Mouse (Mus musculus) cerebellum, postnatal 10 days (tissue): ENCODE results near the gene Sfmbt2.
A peak's percentile ranks its signal among the peaks of the same experiment; 100 is the strongest.

Experiments
- DNase-seq, 2 experiments: peaks; one replicate each; pipeline ENCODE4 v3.0.0; 2021; ENCODE audit warnings: mixed read lengths in 2 of 2

Gene Sfmbt2

GRCm38 (mm10) chr2:10372776-10373507 lies 2.6 kb downstream of the Sfmbt2 start:
- DNase-seq, result peak; percentile 60 to 67

GRCm38 (mm10) chr2:10373508-10374206 lies 3.3 kb downstream of the Sfmbt2 start:
- peak; percentile 52 to 62 for DNase-seq

- DNase-seq, result peak; percentile 86 to 88
These were observed 4.1 kb downstream of the Sfmbt2 start for GRCm38 (mm10) chr2:10374207-10375023.

GRCm38 (mm10) chr2:10375024-10375372 lies 4.7 kb downstream of the Sfmbt2 start:
- DNase-seq, result peak; percentile 56 to 61

- no peak for DNase-seq
These were observed 19.7 kb downstream of the Sfmbt2 start for GRCm38 (mm10) chr2:10389988-10390387.

- DNase-seq, result no peak
These were observed 20.5 kb downstream of the Sfmbt2 start for GRCm38 (mm10) chr2:10390791-10391190.

GRCm38 (mm10) chr2:10395143-10395542 lies 24.8 kb downstream of the Sfmbt2 start:
- no peak for DNase-seq

GRCm38 (mm10) chr2:10397790-10398189 lies 27.5 kb downstream of the Sfmbt2 start:
- no peak for DNase-seq

- DNase-seq, result no peak
These were observed 35.8 kb downstream of the Sfmbt2 start for GRCm38 (mm10) chr2:10406151-10406550.

GRCm38 (mm10) chr2:10409422-10409821 lies 39.1 kb downstream of the Sfmbt2 start:
- DNase-seq, result no peak

- no peak for DNase-seq
These were observed 39.8 kb downstream of the Sfmbt2 start for GRCm38 (mm10) chr2:10410069-10410468.

- no peak for DNase-seq
These were observed 50.7 kb downstream of the Sfmbt2 start for GRCm38 (mm10) chr2:10420944-10421420.

GRCm38 (mm10) chr2:10437290-10437689 lies 67.0 kb downstream of the Sfmbt2 start:
- no peak for DNase-seq

- DNase-seq, result no peak
These were observed 71.5 kb downstream of the Sfmbt2 start for GRCm38 (mm10) chr2:10441811-10442210.

GRCm38 (mm10) chr2:10453577-10453976 lies 83.3 kb downstream of the Sfmbt2 start:
- no peak for DNase-seq

GRCm38 (mm10) chr2:10458309-10458708 lies 88.0 kb downstream of the Sfmbt2 start:
- no peak for DNase-seq

GRCm38 (mm10) chr2:10516516-10516915 lies 146.2 kb downstream of the Sfmbt2 start:
- no peak for DNase-seq

GRCm38 (mm10) chr2:10521719-10522415 lies 151.6 kb downstream of the Sfmbt2 start:
- DNase-seq, result no peak

- peak; percentile 6 to 21 for DNase-seq
These were observed 155.3 kb downstream of the Sfmbt2 start for GRCm38 (mm10) chr2:10525622-10526021.

GRCm38 (mm10) chr2:10541762-10542161 lies 171.5 kb downstream of the Sfmbt2 start:
- DNase-seq, result no peak

- peak in 1 of 2 experiments; percentile 8 for DNase-seq
These were observed 172.1 kb downstream of the Sfmbt2 start for GRCm38 (mm10) chr2:10542388-10542787.

GRCm38 (mm10) chr2:10558816-10559215 lies 188.5 kb downstream of the Sfmbt2 start:
- DNase-seq, result peak; percentile 78 to 83

GRCm38 (mm10) chr2:10565491-10565890 lies 195.2 kb downstream of the Sfmbt2 start:
- DNase-seq, result no peak
